Mouse (Mus musculus) midbrain, postnatal 0 days (tissue): ENCODE measurements at regions not wholly inside any gene's neighbourhood (a gene's known extent, or its start where the extent isn't known, plus 50 kb on each side); places are given as distances from the start of the nearest gene placed in this dataset.
"Not testable (repeated sequence)": the region's sequence is repeated elsewhere in the genome, so short reads cannot be mapped to it uniquely, and the experiment has no call there.

Source experiments
- ATAC-seq: fragments of 200-750 bp; cut with Nextera tagmentation; 2 replicates; pipeline ENCODE4 v1.8.0; 2017; ENCODE audit warnings: moderate number of reproducible peaks, mild to moderate bottlenecking, moderate TSS enrichment, moderate library complexity; ENCODE audit not compliant: low FRiP score
- DNase-seq: peaks from one replicate; pipeline ENCODE4 v3.0.0-alpha.2; 2015; ENCODE audit warnings: low spot score
- H3K27ac ChIP-seq: fragments of 300-500 bp; sonication (generic); 2 replicates; pipeline ENCODE4 v1.5.1; 2014; ENCODE audit warnings: low read depth, mild to moderate bottlenecking, low read length, mixed read lengths
- H3K27me3 ChIP-seq: fragments of 300-500 bp; sonication (generic); 2 replicates; pipeline ENCODE4 v1.6.1; 2014; ENCODE audit warnings: low read length, control low read depth, mixed read lengths; ENCODE audit not compliant: insufficient read depth
- H3K36me3 ChIP-seq: fragments of 300-500 bp; sonication (generic); 2 replicates; pipeline ENCODE4 v1.6.1; 2014; ENCODE audit warnings: low read length, control low read depth, mixed read lengths; ENCODE audit not compliant: insufficient read depth
- H3K4me1 ChIP-seq: fragments of 300-500 bp; sonication (generic); 2 replicates; pipeline ENCODE4 v1.6.1; 2014; ENCODE audit warnings: mild to moderate bottlenecking, control low read depth, antibody characterized with exemption, low read length, mixed read lengths; ENCODE audit not compliant: insufficient read depth
- H3K4me2 ChIP-seq: fragments of 300-500 bp; sonication (generic); 2 replicates; pipeline ENCODE4 v1.6.1; 2014; ENCODE audit warnings: low read depth, mild to moderate bottlenecking, low read length, mixed read lengths; ENCODE audit not compliant: poor library complexity, severe bottlenecking
- H3K4me3 ChIP-seq: fragments of 300-500 bp; sonication (generic); 2 replicates; pipeline ENCODE4 v1.5.1; 2014; ENCODE audit warnings: low read depth, mild to moderate bottlenecking, low read length, moderate library complexity
- H3K9ac ChIP-seq: fragments of 300-500 bp; sonication (generic); replicated peaks from 2 replicates; pipeline ENCODE4 v1.6.1; 2014; ENCODE audit warnings: mild to moderate bottlenecking, low read length, moderate library complexity, mixed read lengths; ENCODE audit not compliant: poor library complexity, severe bottlenecking
- H3K9me3 ChIP-seq: fragments of 300-500 bp; sonication (generic); 2 replicates; pipeline ENCODE4 v1.6.1; 2016; ENCODE audit warnings: low read length, control low read depth
- CTCF ChIP-seq: IDR thresholded peaks from 2 replicates; pipeline ENCODE4 v1.5.1; 2016; ENCODE audit warnings: antibody characterized with exemption, mild to moderate bottlenecking
- WGBS: fragments of 180-500 bp; shearing (Covaris S2); extraction: QIAGEN DNeasy Blood & Tissue Kit; methylation state at CpG from one replicate; pipeline ENCODE4 v1.1.7; 2014; 5-methylcytosine and 5-hydroxymethylcytosine counted together

DNA sequence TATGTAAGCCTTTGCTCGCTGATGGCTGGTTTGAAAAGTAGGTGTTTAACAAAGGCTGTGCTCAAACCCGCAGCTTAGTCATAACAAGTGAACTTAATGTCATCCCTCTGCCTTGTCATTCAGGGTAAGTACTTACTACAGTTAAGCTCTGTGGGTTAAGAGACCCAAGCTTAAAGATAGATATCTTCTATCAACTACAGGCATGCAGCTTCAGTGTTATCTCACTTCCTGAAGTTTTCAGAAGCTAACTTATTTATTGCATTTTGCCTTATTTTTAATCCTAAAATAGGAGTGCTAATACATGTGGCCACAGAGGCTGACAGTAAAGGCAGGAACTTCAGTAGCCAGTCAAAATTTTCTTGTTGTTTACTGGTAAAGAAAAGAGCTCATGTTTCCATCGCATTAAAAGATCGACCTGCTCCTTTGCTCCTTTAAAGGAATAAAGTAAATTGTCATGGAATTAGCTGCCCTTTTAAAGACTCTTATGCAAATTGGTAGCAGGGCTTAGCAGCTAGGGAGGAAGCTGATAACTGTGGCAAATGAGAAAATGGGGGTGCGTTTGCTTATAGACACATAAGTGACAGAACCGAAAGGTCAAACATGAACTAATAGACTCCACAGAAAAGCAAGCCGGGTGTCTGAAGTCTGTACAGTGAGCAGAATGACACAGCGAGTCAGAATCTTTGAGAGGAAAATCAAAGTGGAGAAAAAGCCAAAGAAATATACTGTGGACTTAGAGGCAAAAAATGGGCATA is 55.9 kb upstream of the Inpp4b start:
- ATAC-seq (no peak), DNase-seq (no peak)
- Histone ChIP-seq H3K27me3 (no peaks in the 10 kb centered on the region), H3K4me1 (no peaks in the 10 kb centered on the region), H3K27ac (no peak overlapping the region), H3K4me2 (no peak overlapping the region), H3K36me3 (no peaks in the 10 kb centered on the region), H3K9me3 (no peaks in the 10 kb centered on the region), H3K9ac (no peak overlapping the region), H3K4me3 (no peak overlapping the region)
- no peak for TF ChIP-seq CTCF
- 61% methylated on average over 8 of the region's 8 CpGs for WGBS

DNA sequence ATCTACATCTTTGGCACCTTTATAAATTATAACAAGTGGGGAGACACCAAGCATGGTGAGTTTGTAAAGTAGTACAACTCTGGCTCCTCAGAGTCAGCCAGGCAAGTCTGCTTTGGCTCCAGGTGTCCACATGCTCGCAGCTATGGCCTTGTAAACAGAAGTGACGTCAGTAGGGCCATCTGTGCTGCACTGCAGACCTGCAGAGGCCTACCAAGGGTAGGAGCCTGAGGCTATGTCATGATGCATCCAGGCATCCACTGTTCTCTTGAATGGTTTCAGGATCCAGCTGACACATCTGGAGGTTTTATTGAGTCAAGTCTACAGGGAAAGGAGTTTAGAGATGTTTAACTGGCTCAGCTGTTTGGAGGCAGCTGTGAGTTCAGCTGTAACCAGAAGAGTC is 82.3 kb upstream of the Inpp4b start:
- Histone ChIP-seq H3K27me3 (no peaks in the 10 kb centered on the region), H3K9me3 (no peaks in the 10 kb centered on the region), H3K4me2 (no peak overlapping the region), H3K4me3 (no peak overlapping the region), H3K36me3 (no peaks in the 10 kb centered on the region), H3K27ac (no peak overlapping the region), H3K4me1 (no peaks in the 10 kb centered on the region), H3K9ac (no peak overlapping the region)
- TF ChIP-seq CTCF = no peak
- ATAC-seq (no peak), DNase-seq (no peak)
- WGBS = 87% methylated on average over 2 of the region's 2 CpGs

GRCm38 (mm10) chr8:81223872-81224271 is 118.5 kb upstream of the Inpp4b start:
- Histone ChIP-seq H3K27me3 (no peaks in the 10 kb centered on the region), H3K4me3 (no peak overlapping the region), H3K9ac (no peak overlapping the region), H3K36me3 (no peaks in the 10 kb centered on the region), H3K27ac (no peak overlapping the region), H3K4me2 (no peak overlapping the region), H3K4me1 (no peaks in the 10 kb centered on the region), H3K9me3 (no peaks in the 10 kb centered on the region)
- WGBS = 91% methylated on average over 3 of the region's 3 CpGs
- ATAC-seq = no peak
- no peak for TF ChIP-seq CTCF
- DNase-seq = no peak

GRCm38 (mm10) chr8:81187061-81187790 is 155.1 kb upstream of the Inpp4b start:
- not testable (repeated sequence) for H3K36me3 ChIP-seq, H3K27me3 ChIP-seq, ATAC-seq, H3K9ac ChIP-seq, H3K27ac ChIP-seq, H3K4me2 ChIP-seq, DNase-seq, H3K4me3 ChIP-seq, H3K4me1 ChIP-seq, H3K9me3 ChIP-seq
- 68% methylated on average over 11 of the region's 11 CpGs for WGBS

DNA sequence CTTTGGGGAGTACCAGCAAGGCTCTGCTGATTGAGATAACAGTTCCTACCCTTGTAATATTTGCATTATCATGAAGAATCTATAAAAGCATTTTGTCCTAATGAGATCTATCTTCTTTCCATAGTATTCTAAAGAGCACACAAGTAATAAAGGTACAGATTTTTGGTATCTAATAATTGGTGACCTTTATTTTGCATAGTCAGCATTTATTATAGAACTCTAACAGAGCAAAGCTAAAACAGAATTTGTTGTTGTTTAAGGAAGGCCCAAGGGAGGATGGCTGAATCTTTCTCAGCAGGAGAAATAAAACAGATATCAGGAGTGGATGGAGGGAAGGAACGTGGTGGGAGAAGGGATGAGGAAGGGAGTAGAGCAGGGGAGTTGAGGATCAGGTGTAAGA is 160.8 kb upstream of the Usp38 start:
- no peak for TF ChIP-seq CTCF
- 67% methylated on average over 1 of the region's 1 CpGs for WGBS

GRCm38 (mm10) chr8:81147239-81147638 is 132.5 kb upstream of the Usp38 start:
- no peaks in the 10 kb centered on the region for H3K9me3 ChIP-seq
- no peak overlapping the region for H3K27ac ChIP-seq
- DNase-seq (no peak), ATAC-seq (no peak)
- H3K27me3 ChIP-seq = no peaks in the 10 kb centered on the region
- H3K4me2 ChIP-seq = no peak overlapping the region
- no peaks in the 10 kb centered on the region for H3K36me3 ChIP-seq
- no peak overlapping the region for H3K4me3 ChIP-seq
- H3K9ac ChIP-seq = no peak overlapping the region
- no peak for TF ChIP-seq CTCF
- H3K4me1 ChIP-seq = no peaks in the 10 kb centered on the region
- 91% methylated on average over 3 of the region's 3 CpGs for WGBS

More for the DNA sequence above, 160.8 kb upstream of the Usp38 start:
- ATAC-seq = no peak
- H3K4me2 ChIP-seq = no peak overlapping the region
- H3K9me3 ChIP-seq = no peaks in the 10 kb centered on the region
- no peak overlapping the region for H3K4me3 ChIP-seq
- H3K36me3 ChIP-seq = no peaks in the 10 kb centered on the region
- H3K27ac ChIP-seq = no peak overlapping the region
- H3K9ac ChIP-seq = no peak overlapping the region
- no peak for DNase-seq
- no peaks in the 10 kb centered on the region for H3K4me1 ChIP-seq
- no peaks in the 10 kb centered on the region for H3K27me3 ChIP-seq
